Comparison of ENCODE assay signal across 15 mouse cellular contexts in the genomic region with DNA sequence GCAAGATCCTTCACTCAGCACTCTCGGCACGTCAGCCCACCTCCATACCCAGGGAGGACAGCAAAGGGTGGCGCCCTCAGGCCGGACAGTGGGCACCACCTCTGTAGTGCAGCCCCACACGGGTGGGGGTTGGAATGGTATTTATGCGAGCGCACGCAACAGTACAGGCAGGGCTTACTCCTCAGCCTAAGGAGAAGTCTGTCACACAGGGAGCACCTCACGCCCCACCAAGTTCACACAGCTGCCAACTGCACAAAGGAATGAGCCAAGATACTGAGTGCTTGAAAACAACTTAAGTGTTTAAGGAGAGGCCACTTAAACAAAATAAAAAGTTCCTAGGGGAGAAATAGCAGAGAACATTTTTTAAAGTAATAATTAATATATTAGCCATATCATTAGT. TPM values are rescaled to one million over a fixed set of nuclear protein-coding genes. Genes with fewer than 3 reads are reported as not detected.
DNase-seq lines count a peak whose midpoint lies in the region; ATAC-seq and TF ChIP-seq lines count a peak whose summit lies in the region.
"Had no signal": no experiment of that assay in that cellular context is flagged by ENCODE, and none has a peak within 500 bp of the region (broad histone marks: within the 10 kb centered on the region; RNA-seq: fewer than 3 reads in every experiment).

No protein-coding gene starts in this region.

- intact Hi-C loops in heart, postnatal 25 days (cut with DNase I), result no loop called here

- no peak overlapping the region for H3K9ac ChIP-seq in heart, embryonic 16.5 days (ENCODE audit: low read length)
- no peak overlapping the region for H3K9ac ChIP-seq in midbrain, embryonic 11.5 days (ENCODE audit: low read length)
- no peak overlapping the region for H3K9ac ChIP-seq in midbrain, postnatal 0 days (replicated peaks; ENCODE audit: low read length, poor library complexity, severe bottlenecking)
- no peak overlapping the region for H3K9ac ChIP-seq in lung, embryonic 14.5 days
- H3K9ac ChIP-seq: heart, embryonic 12.5 days; liver, embryonic 15.5 days; neural tube, embryonic 13.5 days had no signal

- TF ChIP-seq CTCF in midbrain, postnatal 0 days (IDR thresholded peaks at IDR 0.05), result no peak
- TF ChIP-seq CTCF in lung, embryonic 14.5 days (IDR thresholded peaks at IDR 0.05; ENCODE audit: low read depth), result no peak

- no peak overlapping the region for H3K27ac ChIP-seq in heart, embryonic 16.5 days (ENCODE audit: low read length)
- no peak overlapping the region for H3K27ac ChIP-seq in midbrain, embryonic 11.5 days (ENCODE audit: low read depth, low read length)
- no peak overlapping the region for H3K27ac ChIP-seq in midbrain, postnatal 0 days (ENCODE audit: low read depth, low read length)
- no peak overlapping the region for H3K27ac ChIP-seq in lung, embryonic 14.5 days (ENCODE audit: low read depth)
- H3K27ac ChIP-seq: liver, embryonic 15.5 days; neural tube, embryonic 13.5 days had no signal

- ATAC-seq in heart, embryonic 16.5 days (replicated peaks; ENCODE audit: extremely low read depth, insufficient read depth, low FRiP score), result peak; percentile 28; the same call in 1 of the 2 replicates
- no peak for ATAC-seq in midbrain, embryonic 11.5 days (ENCODE audit: low FRiP score)
- ATAC-seq in midbrain, postnatal 0 days (ENCODE audit: low FRiP score), result no peak
- peak; percentile 42; the same call in 1 of the 2 replicates for ATAC-seq in lung, embryonic 14.5 days (ENCODE audit: insufficient read depth)
- ATAC-seq: hindbrain, embryonic 16.5 days; intestine, embryonic 16.5 days had no signal

- no peak for DNase-seq in heart, postnatal 25 days (ENCODE audit: low spot score)
- peak; percentile 80 for DNase-seq in midbrain, embryonic 11.5 days (ENCODE audit: low spot score, missing footprints)
- no peak for DNase-seq in midbrain, postnatal 0 days (ENCODE audit: low spot score)
- peak; percentile 32 for DNase-seq in lung, embryonic 14.5 days
- DNase-seq in lung, postnatal 25 days (ENCODE audit: low spot score), result peak; percentile 53
- DNase-seq in gastrocnemius, adult 8-10 months (ENCODE audit: low spot score in 2 of 2), result no peak
- DNase-seq in B cell, adult 2 months, result no peak
- DNase-seq: cerebellum, adult 9-10 months; thymus, postnatal 36 days had no signal

- WGBS in heart, embryonic 16.5 days, result 74% methylated on average over 9 of the region's 9 CpGs
- WGBS in midbrain, embryonic 11.5 days, result 88% methylated on average over 9 of the region's 9 CpGs
- 90% methylated on average over 9 of the region's 9 CpGs for WGBS in midbrain, postnatal 0 days
- 66% methylated on average over 9 of the region's 9 CpGs for WGBS in lung, embryonic 14.5 days

- peaks cover 15% of the 10 kb centered on the region for H3K4me1 ChIP-seq in heart, embryonic 16.5 days (ENCODE audit: control insufficient read depth, insufficient read depth, low read length)
- H3K4me1 ChIP-seq in midbrain, embryonic 11.5 days (ENCODE audit: control insufficient read depth, insufficient read depth, low read length), result peaks cover 4% of the 10 kb centered on the region; the same call in 1 of the 2 replicates
- H3K4me1 ChIP-seq in midbrain, postnatal 0 days (ENCODE audit: insufficient read depth, low read length), result no peaks in the 10 kb centered on the region; the same call in 1 of the 2 replicates
- no peaks in the 10 kb centered on the region for H3K4me1 ChIP-seq in lung, embryonic 14.5 days (ENCODE audit: insufficient read depth)

- no peaks in the 10 kb centered on the region for H3K9me3 ChIP-seq in heart, embryonic 16.5 days (replicated peaks; ENCODE audit: control insufficient read depth, low read length)
- no peaks in the 10 kb centered on the region for H3K9me3 ChIP-seq in midbrain, embryonic 11.5 days (ENCODE audit: control insufficient read depth, low read length)
- no peaks in the 10 kb centered on the region for H3K9me3 ChIP-seq in midbrain, postnatal 0 days (ENCODE audit: low read length)
- no peaks in the 10 kb centered on the region for H3K9me3 ChIP-seq in lung, embryonic 14.5 days (ENCODE audit: low read depth, low read length)
- H3K9me3 ChIP-seq: heart, embryonic 12.5 days; liver, embryonic 15.5 days; neural tube, embryonic 13.5 days had no signal

- no peak overlapping the region for H3K4me3 ChIP-seq in heart, embryonic 16.5 days (ENCODE audit: low read length)
- H3K4me3 ChIP-seq in midbrain, embryonic 11.5 days (ENCODE audit: low read depth, low read length), result no peak overlapping the region
- no peak overlapping the region for H3K4me3 ChIP-seq in midbrain, postnatal 0 days (ENCODE audit: low read depth, low read length)
- no peak overlapping the region for H3K4me3 ChIP-seq in lung, embryonic 14.5 days (ENCODE audit: low read depth, low read length)
- H3K4me3 ChIP-seq: heart, embryonic 12.5 days; liver, embryonic 15.5 days; neural tube, embryonic 13.5 days had no signal

- H3K36me3 ChIP-seq in heart, embryonic 16.5 days (ENCODE audit: control insufficient read depth, insufficient read depth), result peaks cover 15% of the 10 kb centered on the region
- no peaks in the 10 kb centered on the region for H3K36me3 ChIP-seq in midbrain, embryonic 11.5 days (ENCODE audit: control insufficient read depth, insufficient read depth, low read length)
- H3K36me3 ChIP-seq in midbrain, postnatal 0 days (ENCODE audit: insufficient read depth, low read length), result no peaks in the 10 kb centered on the region
- H3K36me3 ChIP-seq in lung, embryonic 14.5 days (ENCODE audit: insufficient read depth), result 0 out of 2 replicates have a peak, but pooled peaks cover 3% of the 10 kb centered on the region
- H3K36me3 ChIP-seq: neural tube, embryonic 13.5 days had no signal

- no peaks in the 10 kb centered on the region for H3K27me3 ChIP-seq in heart, embryonic 16.5 days (ENCODE audit: control insufficient read depth, insufficient read depth, low read length)
- H3K27me3 ChIP-seq in midbrain, embryonic 11.5 days (ENCODE audit: control insufficient read depth, insufficient read depth, low read length), result no peaks in the 10 kb centered on the region
- no peaks in the 10 kb centered on the region for H3K27me3 ChIP-seq in midbrain, postnatal 0 days (ENCODE audit: insufficient read depth, low read length)
- H3K27me3 ChIP-seq in lung, embryonic 14.5 days (ENCODE audit: insufficient read depth, low read length), result no peaks in the 10 kb centered on the region
- H3K27me3 ChIP-seq: heart, embryonic 12.5 days; liver, embryonic 15.5 days; neural tube, embryonic 13.5 days had no signal

- no peak overlapping the region for H3K4me2 ChIP-seq in heart, embryonic 16.5 days (ENCODE audit: low read depth, low read length)
- no peak overlapping the region for H3K4me2 ChIP-seq in midbrain, embryonic 11.5 days
- no peak overlapping the region for H3K4me2 ChIP-seq in midbrain, postnatal 0 days (ENCODE audit: low read depth, low read length, poor library complexity, severe bottlenecking)
- H3K4me2 ChIP-seq in lung, embryonic 14.5 days, result no peak overlapping the region
- H3K4me2 ChIP-seq: heart, embryonic 12.5 days; liver, embryonic 15.5 days; neural tube, embryonic 13.5 days had no signal

RNA-seq across cellular contexts. Expression of gene Ostf1, which starts 44.5 kb away (rescaled TPM):
- 89.5 and 94.1 TPM in 2 replicates for polyA plus RNA-seq in heart, embryonic 16.5 days (2015; fragmentation: Nextera tagmentation; extraction: Ambion mirVana)
- total RNA-seq in heart, postnatal 25 days (2021), result 10 to 100 TPM; 38.1 to 41.2 TPM
- 46.1 and 48.8 TPM in 2 replicates for polyA plus RNA-seq in midbrain, embryonic 11.5 days (2014; fragmentation: Nextera tagmentation; extraction: Ambion mirVana)
- total RNA-seq in midbrain, postnatal 0 days (2014; rRNA removed), result 17.7 and 22.7 TPM in 2 replicates
- polyA plus RNA-seq in midbrain, postnatal 0 days (2015; fragmentation: Nextera tagmentation; extraction: Ambion mirVana), result 32.8 and 37.6 TPM in 2 replicates
- 72.9 and 75.1 TPM in 2 replicates for polyA plus RNA-seq in lung, embryonic 14.5 days (2014; fragmentation: Nextera tagmentation; extraction: Ambion mirVana)
- 10 to 100 TPM; 22.1 to 28.5 (median 25.5) TPM for total RNA-seq in gastrocnemius, adult 8-10 months (2022)

RNA-seq across cellular contexts. Expression of gene Nmrk1, which starts 44.6 kb away (rescaled TPM):
- 8.0 and 8.3 TPM in 2 replicates for polyA plus RNA-seq in heart, embryonic 16.5 days (2015; fragmentation: Nextera tagmentation; extraction: Ambion mirVana)
- 1 to 10 TPM; 2.4 to 2.8 TPM for total RNA-seq in heart, postnatal 25 days (2021)
- polyA plus RNA-seq in midbrain, embryonic 11.5 days (2014; fragmentation: Nextera tagmentation; extraction: Ambion mirVana), result 4.9 and 5.8 TPM in 2 replicates
- total RNA-seq in midbrain, postnatal 0 days (2014; rRNA removed), result 3.4 and 3.9 TPM in 2 replicates
- polyA plus RNA-seq in midbrain, postnatal 0 days (2015; fragmentation: Nextera tagmentation; extraction: Ambion mirVana), result 3.9 and 4.3 TPM in 2 replicates
- polyA plus RNA-seq in lung, embryonic 14.5 days (2014; fragmentation: Nextera tagmentation; extraction: Ambion mirVana), result 8.1 and 8.4 TPM in 2 replicates
- total RNA-seq in gastrocnemius, adult 8-10 months (2022), result 1 to 10 TPM; 3.0 to 4.8 (median 3.6) TPM

Comparison
In these comparisons a context has a peak if more than half of its experiments do, and no peak if none do; other contexts are left out.
1. DNase-seq: peak in midbrain, embryonic 11.5 days (single experiment), lung, embryonic 14.5 days (single experiment) and lung, postnatal 25 days (single experiment); none in heart, postnatal 25 days (single experiment), midbrain, postnatal 0 days (single experiment), gastrocnemius, adult 8-10 months (0 of 2) and B cell, adult 2 months (0 of 2).
2. ATAC-seq: peak in heart, embryonic 16.5 days (single experiment) and lung, embryonic 14.5 days (single experiment); none in midbrain, embryonic 11.5 days (single experiment) and midbrain, postnatal 0 days (single experiment).